Mouse (Mus musculus) activated CD4-positive, CD25-positive, alpha-beta regulatory T cell, adult 4 months (primary cell): ENCODE measurements around the gene Tbcd. TPM values are rescaled to one million over a fixed set of nuclear protein-coding genes. Genes with fewer than 3 reads are reported as not detected.
"Not testable (repeated sequence)": the region's sequence is repeated elsewhere in the genome, so short reads cannot be mapped to it uniquely, and the experiment has no call there.

ENCODE experiments used
- ATAC-seq: one replicate; pipeline ENCODE4 v1.8.0; 2017
- polyA plus RNA-seq, 2 experiments: library from polyadenylated mRNA; unstranded; fragments of 100-300 nt; shearing (Covaris generic); gene quantifications; one replicate each; pipeline ENCODE4 v1.2.1; 2017

The Tbcd gene
- polyA plus RNA-seq, 2 experiments from 2014 or later: 24.3 to 26.2 TPM

DNA sequence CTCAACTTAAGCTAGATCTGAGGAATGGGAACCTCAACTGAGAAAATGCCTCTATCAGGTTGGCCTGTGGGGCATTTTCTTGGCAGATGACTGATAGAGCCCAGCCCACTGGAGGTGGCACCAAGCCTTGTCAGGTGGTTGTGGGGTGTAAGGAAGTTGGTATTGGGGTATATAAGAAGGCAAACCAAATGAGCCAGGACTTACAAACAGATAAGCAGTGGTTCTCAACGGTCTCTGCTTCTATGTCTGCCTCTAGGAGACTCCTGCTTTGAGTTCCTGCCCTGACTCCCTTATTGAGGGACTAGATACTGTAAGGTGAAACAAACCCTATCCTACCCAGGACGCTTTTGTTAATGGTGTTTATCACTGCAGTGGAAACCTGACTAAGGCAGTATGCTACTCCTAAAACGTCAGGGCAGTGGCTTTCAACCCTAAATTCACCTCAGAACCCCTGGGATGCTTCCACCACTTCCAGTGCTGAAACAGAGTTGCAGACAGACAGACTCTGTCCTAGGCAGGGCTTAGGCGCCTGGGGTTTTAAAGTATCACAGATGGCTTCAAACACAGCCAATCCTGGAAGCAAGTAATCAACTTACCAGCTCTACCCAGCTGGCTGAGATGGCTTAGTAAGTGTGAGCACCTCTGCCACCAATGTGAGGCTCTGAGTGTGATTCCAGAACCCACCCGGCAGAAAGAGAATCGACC lies 204.2 kb downstream of the Tbcd start:
- ATAC-seq: peak; percentile 34

DNA sequence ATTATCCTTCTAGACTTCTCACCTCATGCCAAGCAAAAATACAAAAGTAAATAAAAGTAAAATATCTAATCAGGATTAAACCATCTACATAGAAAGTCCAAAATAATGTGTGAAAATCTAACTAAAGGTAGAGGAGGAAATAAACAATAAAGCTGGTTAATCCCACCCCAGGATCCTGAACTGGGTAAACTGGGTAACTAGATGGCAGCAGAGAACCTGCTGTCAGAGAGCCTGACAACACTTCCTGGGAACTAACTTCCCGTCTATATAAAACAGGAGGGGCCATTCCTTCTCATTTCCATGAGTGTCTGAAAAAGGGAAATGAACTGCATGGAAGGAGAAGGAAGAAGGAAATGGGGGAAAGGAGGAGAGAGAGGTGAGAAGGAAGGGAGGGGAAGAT lies 206.4 kb downstream of the Tbcd start:
- ATAC-seq: no peak

DNA sequence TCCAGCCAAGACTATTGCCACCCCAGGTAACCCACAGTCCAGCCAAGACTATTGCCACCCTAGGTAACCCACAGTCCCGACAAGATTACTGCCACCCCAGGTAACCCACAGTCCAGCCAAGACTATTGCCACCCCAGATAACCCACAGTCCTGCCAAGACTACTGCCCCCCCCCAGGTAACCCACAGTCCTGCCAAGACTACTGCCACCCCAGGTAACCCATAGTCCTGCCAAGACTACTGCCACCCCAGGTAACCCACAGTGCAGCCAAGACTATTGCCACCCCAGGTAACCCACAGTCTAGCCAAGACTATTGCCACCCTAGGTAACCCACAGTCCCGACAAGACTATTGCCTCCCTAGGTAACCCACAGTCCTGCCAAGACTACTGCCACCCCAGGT lies 208.9 kb downstream of the Tbcd start:
- ATAC-seq: not testable (repeated sequence)

DNA sequence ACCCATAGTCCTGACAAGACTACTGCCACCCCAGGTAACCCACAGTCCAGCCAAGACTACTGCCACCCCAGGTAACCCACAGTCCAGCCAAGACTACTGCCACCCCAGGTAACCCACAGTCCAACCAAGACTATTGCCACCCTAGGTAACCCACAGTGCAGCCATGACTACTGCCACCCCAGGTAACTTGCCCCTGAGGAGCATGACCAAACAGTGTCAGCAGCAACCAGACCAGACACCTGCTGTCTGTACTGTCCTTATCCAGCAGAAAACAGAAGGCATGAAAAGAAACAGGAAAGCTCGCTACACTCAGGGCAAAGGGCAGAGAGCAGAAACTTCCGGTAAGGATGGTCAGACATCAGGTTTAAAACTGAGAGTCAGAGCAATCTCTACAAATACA lies 209.4 kb downstream of the Tbcd start:
- no peak for ATAC-seq

Other genes starting within 250 kb of the Tbcd start
- gene Hexdc, start 247.5 kb upstream of the Tbcd start, polyA plus RNA-seq: 1 to 10 TPM; 1.5 to 2.1 TPM
- 1 to 10 TPM; 4.4 to 4.7 TPM for gene Ogfod3, start 247.2 kb upstream of the Tbcd start, polyA plus RNA-seq
- gene Cybc1, start 222.6 kb upstream of the Tbcd start, polyA plus RNA-seq: 10 to 100 TPM; 66.8 to 78.7 TPM
- 10 to 100 TPM; 20.6 to 33.3 TPM for gene Narf, start 214.7 kb upstream of the Tbcd start, polyA plus RNA-seq
- gene Foxk2, start 192.0 kb upstream of the Tbcd start, polyA plus RNA-seq: 1 to 10 TPM; 5.3 to 6.3 TPM
- 10 to 100 TPM; 22.2 to 25.7 TPM for gene Wdr45b, start 97.5 kb upstream of the Tbcd start, polyA plus RNA-seq
- not detected for gene Rab40b, start 63.7 kb upstream of the Tbcd start, polyA plus RNA-seq
- gene Fn3krp, start 30.5 kb upstream of the Tbcd start, polyA plus RNA-seq: 1 to 10 TPM; 6.3 to 9.8 TPM
- gene Fn3k, start 17.0 kb upstream of the Tbcd start, polyA plus RNA-seq: under 1 TPM in 1 of 2 experiments, not detected in 1; 0.23 TPM
- gene Zfp750, start 67.4 kb downstream of the Tbcd start, polyA plus RNA-seq: under 1 TPM; 0.70 to 0.97 TPM
- 10 to 100 TPM in 1 of 2 experiments, 1 to 10 TPM in 1; 8.4 to 11.3 TPM for gene B3gntl1, start 221.2 kb downstream of the Tbcd start, polyA plus RNA-seq
- 1 to 10 TPM in 1 of 2 experiments, under 1 TPM in 1; 0.60 to 1.1 TPM for gene Metrnl, start 249.6 kb downstream of the Tbcd start, polyA plus RNA-seq